Mouse (Mus musculus): ENCODE results near the gene Fam172a. TPM values are rescaled to one million over a fixed set of nuclear protein-coding genes. Genes with fewer than 3 reads are reported as not detected.

Gene Fam172a
- total and polyA plus RNA-seq, 3 experiments, result 33.4 to 89.8 (median 45.3) TPM

DNA sequence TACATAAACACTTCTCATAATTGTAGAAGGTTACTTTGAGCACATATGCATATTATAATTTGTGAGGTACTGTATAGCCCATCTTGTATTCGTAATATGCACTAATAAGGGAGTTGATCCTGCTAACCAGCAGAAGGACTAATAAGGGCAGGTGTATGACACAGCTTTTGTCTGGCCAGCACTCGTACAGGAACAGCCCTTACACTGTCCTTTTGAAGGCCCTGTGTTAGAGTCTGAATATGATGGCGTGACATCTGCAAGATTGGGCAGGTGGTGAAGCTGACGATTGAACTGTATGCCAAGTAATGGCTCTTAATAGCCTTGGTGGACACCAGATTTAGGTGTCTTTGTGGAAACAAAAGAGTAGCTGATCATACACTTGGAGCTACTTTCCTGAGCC, 176.3 kb downstream of the Fam172a start:
- no peak for DNase-seq (ENCODE audit: low spot score)
- TF ChIP-seq GATA1 (IDR thresholded peaks at IDR 0.05; ENCODE audit: borderline replicate concordance, low read length) (no peak), GATA2 (IDR thresholded peaks at IDR 0.05; ENCODE audit: borderline replicate concordance, low read depth, low read length) (no peak), CTCF (IDR thresholded peaks at IDR 0.05; ENCODE audit: low read depth, low read length) (no peak), TAL1 (conservative IDR thresholded peaks at IDR 0.05; ENCODE audit: low read depth, low read length) (no peak), POLR2AphosphoS5 (IDR thresholded peaks at IDR 0.05; ENCODE audit: insufficient replicate concordance, low read depth, low read length) (no peak)
- Histone ChIP-seq H3K4me1 (ENCODE audit: insufficient read depth, low read depth, low read length) (no peaks in the 10 kb centered on the region), H3K4me3 (ENCODE audit: low read depth, low read length) (no peak overlapping the region), H3K27me3 (ENCODE audit: insufficient read depth, low read length) (no peaks in the 10 kb centered on the region), H3K9me3 (replicated peaks) (no peaks in the 10 kb centered on the region), H3K36me3 (replicated peaks) (peaks cover 7% of the 10 kb centered on the region)
- no peak for ATAC-seq (ENCODE audit: extremely low read depth, insufficient number of reproducible peaks, low FRiP score, poor library complexity, severe bottlenecking)

DNA sequence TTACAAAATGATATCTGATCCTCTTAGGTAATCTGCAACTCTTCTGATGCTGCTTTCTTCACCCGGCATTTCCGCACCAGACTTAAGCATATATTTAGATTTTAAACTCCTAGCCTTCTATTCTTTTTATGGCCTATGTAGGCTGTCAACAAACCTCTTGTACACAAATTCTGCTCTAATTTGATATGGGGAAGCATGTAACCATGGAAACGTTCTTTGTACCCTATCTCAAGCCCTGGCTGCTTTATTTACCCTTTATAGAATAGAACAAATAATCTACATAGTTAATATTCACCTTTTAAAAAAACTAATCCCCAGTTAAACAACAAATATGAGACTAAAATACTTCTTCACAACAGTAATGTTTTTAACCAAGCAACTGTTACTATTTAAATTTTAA, 176.7 kb downstream of the Fam172a start:
- H3K9me3 ChIP-seq (replicated peaks), result no peaks in the 10 kb centered on the region
- ATAC-seq (ENCODE audit: extremely low read depth, insufficient number of reproducible peaks, low FRiP score, poor library complexity, severe bottlenecking) (no peak), DNase-seq (ENCODE audit: low spot score) (no peak)
- no peak overlapping the region for H3K4me3 ChIP-seq (ENCODE audit: low read depth, low read length)
- no peaks in the 10 kb centered on the region for H3K27me3 ChIP-seq (ENCODE audit: insufficient read depth, low read length)
- peaks cover 7% of the 10 kb centered on the region for H3K36me3 ChIP-seq (replicated peaks)
- TF ChIP-seq GATA2 (IDR thresholded peaks at IDR 0.05; ENCODE audit: borderline replicate concordance, low read depth, low read length) (no peak), TAL1 (conservative IDR thresholded peaks at IDR 0.05; ENCODE audit: low read depth, low read length) (no peak), POLR2AphosphoS5 (IDR thresholded peaks at IDR 0.05; ENCODE audit: insufficient replicate concordance, low read depth, low read length) (no peak), GATA1 (IDR thresholded peaks at IDR 0.05; ENCODE audit: borderline replicate concordance, low read length) (no peak), CTCF (IDR thresholded peaks at IDR 0.05; ENCODE audit: low read depth, low read length) (no peak)
- no peaks in the 10 kb centered on the region for H3K4me1 ChIP-seq (ENCODE audit: insufficient read depth, low read depth, low read length)

DNA sequence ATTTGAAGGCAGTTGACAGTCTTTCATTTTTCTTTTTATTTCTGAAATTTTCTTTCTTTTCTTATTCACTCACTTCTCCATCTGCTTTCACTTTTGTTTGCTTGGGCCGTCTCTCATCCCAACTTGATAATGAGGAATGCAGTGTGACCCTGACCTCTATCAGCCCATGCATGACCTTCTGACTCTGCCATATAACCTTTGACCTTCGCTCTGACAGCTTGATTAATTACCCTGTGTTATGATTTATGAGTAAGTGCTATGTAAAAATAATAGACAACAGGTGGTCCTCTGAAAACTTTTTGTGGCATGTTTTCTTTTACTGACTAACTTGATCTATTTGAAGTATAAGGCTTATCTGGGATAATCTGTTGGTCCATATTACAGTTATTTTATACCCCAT, 195.8 kb downstream of the Fam172a start:
- Histone ChIP-seq H3K9me3 (replicated peaks) (no peaks in the 10 kb centered on the region), H3K27me3 (ENCODE audit: insufficient read depth, low read length) (no peaks in the 10 kb centered on the region), H3K36me3 (replicated peaks) (no peaks in the 10 kb centered on the region), H3K4me3 (ENCODE audit: low read depth, low read length) (no peak overlapping the region), H3K4me1 (ENCODE audit: insufficient read depth, low read depth, low read length) (no peaks in the 10 kb centered on the region)
- DNase-seq (ENCODE audit: low spot score) (no peak), ATAC-seq (ENCODE audit: extremely low read depth, insufficient number of reproducible peaks, low FRiP score, poor library complexity, severe bottlenecking) (no peak)
- TF ChIP-seq GATA1 (IDR thresholded peaks at IDR 0.05; ENCODE audit: borderline replicate concordance, low read length) (no peak), GATA2 (IDR thresholded peaks at IDR 0.05; ENCODE audit: borderline replicate concordance, low read depth, low read length) (no peak), TAL1 (conservative IDR thresholded peaks at IDR 0.05; ENCODE audit: low read depth, low read length) (no peak), CTCF (IDR thresholded peaks at IDR 0.05; ENCODE audit: low read depth, low read length) (no peak), POLR2AphosphoS5 (IDR thresholded peaks at IDR 0.05; ENCODE audit: insufficient replicate concordance, low read depth, low read length) (no peak)

DNA sequence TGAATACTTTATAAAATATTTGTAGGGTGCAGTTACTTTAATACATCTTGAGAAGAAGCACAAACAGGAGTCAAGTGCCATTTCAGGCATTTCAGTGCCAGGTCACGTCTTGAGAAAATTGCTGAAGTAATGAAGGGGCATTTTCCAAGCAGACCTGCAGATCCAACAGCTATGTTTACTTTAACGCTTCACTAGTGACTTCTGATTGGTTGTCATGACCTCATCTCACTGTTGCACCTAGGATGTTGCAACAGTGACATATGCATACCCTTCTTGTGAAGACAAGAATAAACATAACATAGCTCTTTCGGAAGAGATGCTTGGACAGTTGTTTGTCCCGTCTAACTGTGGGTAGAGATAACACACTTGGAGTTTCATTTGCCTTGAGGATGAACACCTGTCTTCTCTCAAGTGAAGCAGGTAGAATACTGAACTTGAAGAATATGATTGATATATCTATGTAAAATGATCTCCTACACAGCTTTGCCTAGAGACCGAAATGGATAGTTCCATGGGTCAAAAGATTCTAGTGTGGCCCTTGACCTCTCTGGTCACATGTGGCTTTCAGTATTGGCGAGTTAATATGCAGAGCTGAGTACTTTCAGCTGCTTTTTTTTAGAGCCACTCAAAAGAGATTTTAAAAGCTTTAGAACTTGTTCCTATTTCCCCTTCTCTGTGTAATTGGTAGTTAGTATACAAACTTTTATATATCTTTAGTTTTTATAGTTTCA, 196.4 kb downstream of the Fam172a start:
- DNase-seq (ENCODE audit: low spot score), result no peak
- Histone ChIP-seq H3K27me3 (ENCODE audit: insufficient read depth, low read length) (no peaks in the 10 kb centered on the region), H3K9me3 (replicated peaks) (no peaks in the 10 kb centered on the region), H3K4me3 (ENCODE audit: low read depth, low read length) (no peak overlapping the region), H3K36me3 (replicated peaks) (peaks cover 2% of the 10 kb centered on the region), H3K4me1 (ENCODE audit: insufficient read depth, low read depth, low read length) (no peaks in the 10 kb centered on the region)
- no peak for ATAC-seq (ENCODE audit: extremely low read depth, insufficient number of reproducible peaks, low FRiP score, poor library complexity, severe bottlenecking)
- TF ChIP-seq TAL1 (conservative IDR thresholded peaks at IDR 0.05; ENCODE audit: low read depth, low read length) (no peak), GATA2 (IDR thresholded peaks at IDR 0.05; ENCODE audit: borderline replicate concordance, low read depth, low read length) (no peak), POLR2AphosphoS5 (IDR thresholded peaks at IDR 0.05; ENCODE audit: insufficient replicate concordance, low read depth, low read length) (no peak), CTCF (IDR thresholded peaks at IDR 0.05; ENCODE audit: low read depth, low read length) (no peak), GATA1 (IDR thresholded peaks at IDR 0.05; ENCODE audit: borderline replicate concordance, low read length) (no peak)

DNA sequence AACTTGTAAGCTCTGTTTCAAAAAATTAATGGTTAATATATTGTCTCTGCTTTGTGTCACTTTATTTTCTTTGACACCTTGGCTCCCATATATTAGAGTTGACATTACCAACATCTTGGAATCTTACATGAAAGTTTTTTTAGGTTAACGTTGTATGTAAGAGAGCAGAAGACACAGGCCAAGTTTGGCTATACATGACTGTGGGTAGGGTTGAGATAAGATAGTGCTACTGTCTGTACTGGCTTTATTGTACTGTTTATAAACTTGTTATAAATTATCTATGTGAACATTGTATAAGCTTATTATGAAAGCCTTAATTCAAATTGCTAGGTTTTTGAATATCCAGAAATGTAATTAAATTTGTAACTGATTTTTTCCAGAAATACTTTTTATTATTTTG, 197.9 kb downstream of the Fam172a start:
- Histone ChIP-seq H3K27me3 (ENCODE audit: insufficient read depth, low read length) (no peaks in the 10 kb centered on the region), H3K9me3 (replicated peaks) (no peaks in the 10 kb centered on the region), H3K36me3 (replicated peaks) (peaks cover 8% of the 10 kb centered on the region), H3K4me3 (ENCODE audit: low read depth, low read length) (no peak overlapping the region), H3K4me1 (ENCODE audit: insufficient read depth, low read depth, low read length) (no peaks in the 10 kb centered on the region)
- DNase-seq (ENCODE audit: low spot score), result no peak
- TF ChIP-seq GATA2 (IDR thresholded peaks at IDR 0.05; ENCODE audit: borderline replicate concordance, low read depth, low read length) (no peak), TAL1 (conservative IDR thresholded peaks at IDR 0.05; ENCODE audit: low read depth, low read length) (no peak), POLR2AphosphoS5 (IDR thresholded peaks at IDR 0.05; ENCODE audit: insufficient replicate concordance, low read depth, low read length) (no peak), GATA1 (IDR thresholded peaks at IDR 0.05; ENCODE audit: borderline replicate concordance, low read length) (no peak), CTCF (IDR thresholded peaks at IDR 0.05; ENCODE audit: low read depth, low read length) (no peak)
- ATAC-seq (ENCODE audit: extremely low read depth, insufficient number of reproducible peaks, low FRiP score, poor library complexity, severe bottlenecking), result no peak

DNA sequence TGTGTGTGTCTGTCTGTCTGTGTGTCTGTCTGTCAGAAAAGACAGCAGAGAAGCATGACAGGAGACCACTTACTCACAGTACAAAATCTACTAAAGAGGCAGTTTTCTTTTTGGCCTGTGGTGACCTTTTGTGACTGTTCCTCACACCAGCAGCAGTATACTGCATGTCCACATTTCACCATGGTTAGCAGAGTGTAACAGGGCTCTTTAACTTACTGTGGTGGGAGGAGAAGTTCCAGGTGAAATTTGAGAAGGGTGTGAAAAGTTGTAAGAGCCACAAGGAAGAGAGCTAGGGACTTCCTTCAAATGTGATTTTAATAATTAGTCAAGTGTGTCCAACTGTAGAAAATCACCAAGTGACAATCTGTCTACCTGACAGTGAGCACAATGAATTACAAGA, 199.0 kb downstream of the Fam172a start:
- TF ChIP-seq POLR2AphosphoS5 (IDR thresholded peaks at IDR 0.05; ENCODE audit: insufficient replicate concordance, low read depth, low read length), result no peak
- ATAC-seq (ENCODE audit: extremely low read depth, insufficient number of reproducible peaks, low FRiP score, poor library complexity, severe bottlenecking), result no peak
- no peaks in the 10 kb centered on the region for H3K27me3 ChIP-seq (ENCODE audit: insufficient read depth, low read length)

More for the DNA sequence above, 199.0 kb downstream of the Fam172a start:
- no peaks in the 10 kb centered on the region for H3K4me1 ChIP-seq (ENCODE audit: insufficient read depth, low read depth, low read length)
- H3K36me3 ChIP-seq (replicated peaks), result peaks cover 11% of the 10 kb centered on the region
- no peaks in the 10 kb centered on the region for H3K9me3 ChIP-seq (replicated peaks)
- H3K4me3 ChIP-seq (ENCODE audit: low read depth, low read length), result no peak overlapping the region
- no peak for DNase-seq (ENCODE audit: low spot score)

Data from G1E (cell line).